Comparison of ENCODE assay signal across 9 mouse cellular contexts in genomic region chr1:151820457-151820856, GRCm38 (mm10).
DNase-seq lines count a peak whose midpoint lies in the region; ATAC-seq lines count a peak whose summit lies in the region.
"Had no signal": no experiment of that assay in that cellular context is flagged by ENCODE, and none has a peak within 500 bp of the region (broad histone marks: within the 10 kb centered on the region; RNA-seq: fewer than 3 reads in every experiment).

No protein-coding gene starts in this region.

- H3K27me3 ChIP-seq in hindbrain, embryonic 10.5 days (ENCODE audit: insufficient read depth, poor library complexity, severe bottlenecking): no peaks in the 10 kb centered on the region
- H3K27me3 ChIP-seq in hindbrain, embryonic 12.5 days: no peaks in the 10 kb centered on the region
- H3K27me3 ChIP-seq in forebrain, embryonic 16.5 days (replicated peaks; ENCODE audit: control insufficient read depth, insufficient read depth, low read length): no peaks in the 10 kb centered on the region
- H3K27me3 ChIP-seq in splenic B cell, adult 2 months (ENCODE audit: control insufficient read depth, insufficient read depth, low read length, poor library complexity, severe bottlenecking): no peaks in the 10 kb centered on the region

- no peaks in the 10 kb centered on the region for H3K4me1 ChIP-seq in hindbrain, embryonic 10.5 days (replicated peaks)
- no peaks in the 10 kb centered on the region for H3K4me1 ChIP-seq in hindbrain, embryonic 12.5 days
- peaks cover 8% of the 10 kb centered on the region for H3K4me1 ChIP-seq in forebrain, embryonic 16.5 days (replicated peaks; ENCODE audit: control insufficient read depth, insufficient read depth, low read length)

- no peaks in the 10 kb centered on the region for H3K9me3 ChIP-seq in hindbrain, embryonic 10.5 days
- H3K9me3 ChIP-seq in hindbrain, embryonic 12.5 days (replicated peaks): no peaks in the 10 kb centered on the region
- H3K9me3 ChIP-seq in forebrain, embryonic 16.5 days (ENCODE audit: control insufficient read depth, low read length): no peaks in the 10 kb centered on the region

- H3K27ac ChIP-seq in hindbrain, embryonic 10.5 days: no peak overlapping the region
- no peak overlapping the region for H3K27ac ChIP-seq in hindbrain, embryonic 12.5 days
- no peak overlapping the region for H3K27ac ChIP-seq in forebrain, embryonic 16.5 days (ENCODE audit: low read length)

- H3K36me3 ChIP-seq in hindbrain, embryonic 10.5 days: peaks cover 30% of the 10 kb centered on the region
- peaks cover 17% of the 10 kb centered on the region for H3K36me3 ChIP-seq in hindbrain, embryonic 12.5 days
- H3K36me3 ChIP-seq in forebrain, embryonic 16.5 days (ENCODE audit: control insufficient read depth, insufficient read depth): peaks cover 3% of the 10 kb centered on the region; the same call in 1 of the 2 replicates
- H3K36me3 ChIP-seq in splenic B cell, adult 2 months (ENCODE audit: control insufficient read depth, insufficient read depth, low read length, poor library complexity, severe bottlenecking): peaks cover 4% of the 10 kb centered on the region

- DNase-seq in hindbrain, embryonic 10.5 days (ENCODE audit: low spot score): peak; percentile 49
- peak; percentile 68 for DNase-seq in ES-CJ7 (ENCODE audit: low read depth, low spot score)
- DNase-seq in c-Kit-positive CD71-positive TER-119-positive erythroid progenitor cells, embryonic 14.5 days (ENCODE audit: low spot score): peak; percentile 63
- peak; percentile 47 for DNase-seq in layer of hippocampus, adult 9-11 months
- DNase-seq in splenic B cell, adult 2 months (ENCODE audit: low read depth, low spot score): peak; percentile 72

- no peak for ATAC-seq in hindbrain, embryonic 12.5 days (ENCODE audit: low FRiP score)
- ATAC-seq in forebrain, embryonic 16.5 days: 0 out of 2 replicates have a peak, but pooled peaks have one; percentile 22
- 0 out of 2 replicates have a peak, but pooled peaks have one; percentile 47 for ATAC-seq in megakaryocyte-erythroid progenitor cell, adult 5-6 weeks (replicated peaks; ENCODE audit: low FRiP score, low TSS enrichment, poor library complexity, severe bottlenecking)

- WGBS in hindbrain, embryonic 10.5 days: 33% methylated on average over 5 of the region's 5 CpGs
- 35% methylated on average over 5 of the region's 5 CpGs for WGBS in hindbrain, embryonic 12.5 days
- 25% methylated on average over 5 of the region's 5 CpGs for WGBS in forebrain, embryonic 16.5 days

- no peak overlapping the region for H3K9ac ChIP-seq in hindbrain, embryonic 12.5 days
- no peak overlapping the region for H3K9ac ChIP-seq in forebrain, embryonic 16.5 days (replicated peaks; ENCODE audit: low read depth, low read length)

- H3K4me2 ChIP-seq in hindbrain, embryonic 12.5 days (replicated peaks): no peak overlapping the region
- H3K4me2 ChIP-seq in forebrain, embryonic 16.5 days (ENCODE audit: low read length): no peak overlapping the region

- H3K4me3 ChIP-seq in hindbrain, embryonic 10.5 days: no peak overlapping the region
- no peak overlapping the region for H3K4me3 ChIP-seq in hindbrain, embryonic 12.5 days
- no peak overlapping the region for H3K4me3 ChIP-seq in forebrain, embryonic 16.5 days (replicated peaks; ENCODE audit: low read length)
- H3K4me3 ChIP-seq: myocyte had no signal
